ENCODE assay signal across 7 mouse cellular contexts in genomic region chr7:30444971-30445751, GRCm38 (mm10). TPM values are rescaled to one million over a fixed set of nuclear protein-coding genes. Genes with fewer than 3 reads are reported as not detected.
A peak's percentile ranks its signal among the peaks of the same experiment; 100 is the strongest.
DNase-seq lines count a peak whose midpoint lies in the region; ATAC-seq lines count a peak whose summit lies in the region.

Aplp1 (minus strand) TSS chr7:30445535.

- WGBS in forebrain, embryonic 14.5 days, result under 1% methylated on average over 56 of the region's 72 CpGs
- WGBS in hindbrain, embryonic 16.5 days, result under 1% methylated on average over 58 of the region's 72 CpGs

- H3K27me3 ChIP-seq in forebrain, embryonic 14.5 days (replicated peaks; ENCODE audit: control insufficient read depth, insufficient read depth, low read length), result no peaks in the 10 kb centered on the region
- H3K27me3 ChIP-seq in hindbrain, embryonic 16.5 days (replicated peaks; ENCODE audit: control insufficient read depth, insufficient read depth, low read length), result no peaks in the 10 kb centered on the region

- H3K4me3 ChIP-seq in forebrain, embryonic 14.5 days (ENCODE audit: low read depth, low read length), result peak within 1 kb of the TSS; percentile 84
- H3K4me3 ChIP-seq in hindbrain, embryonic 16.5 days (ENCODE audit: low read length), result peak within 1 kb of the TSS; percentile 93

- H3K4me1 ChIP-seq in forebrain, embryonic 14.5 days (ENCODE audit: control insufficient read depth, insufficient read depth, low read length), result peaks cover 14% of the 10 kb centered on the region
- peaks cover 14% of the 10 kb centered on the region for H3K4me1 ChIP-seq in hindbrain, embryonic 16.5 days (ENCODE audit: control insufficient read depth, insufficient read depth, low read depth, low read length)

- peak; percentile 37; the same call in 1 of the 2 replicates for ATAC-seq in cerebellum, adult (ENCODE audit: insufficient number of reproducible peaks, low FRiP score, low TSS enrichment)
- ATAC-seq in forebrain, embryonic 14.5 days, result peak; percentile 86
- ATAC-seq in hindbrain, embryonic 16.5 days, result peak; percentile 85

- H3K36me3 ChIP-seq in forebrain, embryonic 14.5 days (ENCODE audit: control insufficient read depth, insufficient read depth, low read length), result peaks cover 30% of the 10 kb centered on the region
- peaks cover 15% of the 10 kb centered on the region for H3K36me3 ChIP-seq in hindbrain, embryonic 16.5 days (ENCODE audit: control insufficient read depth, insufficient read depth, low read length)

- H3K27ac ChIP-seq in forebrain, embryonic 14.5 days (ENCODE audit: low read depth, low read length), result peak within 1 kb of the TSS; percentile 96
- H3K27ac ChIP-seq in hindbrain, embryonic 16.5 days (ENCODE audit: low read depth, low read length), result peak within 1 kb of the TSS; percentile 98

- peak within 1 kb of the TSS; percentile 93 for H3K9ac ChIP-seq in forebrain, embryonic 14.5 days (ENCODE audit: low read length)
- peak within 1 kb of the TSS; percentile 97 for H3K9ac ChIP-seq in hindbrain, embryonic 16.5 days (ENCODE audit: low read depth, low read length)

- DNase-seq in T-cell, adult 2 months (ENCODE audit: low spot score), result peak; percentile 51
- peak; percentile 82 for DNase-seq in forebrain, embryonic 14.5 days (ENCODE audit: low spot score)
- DNase-seq in layer of hippocampus, postnatal 36 days, result peak; percentile 84 to 87
- DNase-seq in lung, postnatal 14 days, result peak; percentile 59
- DNase-seq in right cerebral cortex, postnatal 14 days, result peak; percentile 76

- peak within 1 kb of the TSS; percentile 81 for H3K4me2 ChIP-seq in forebrain, embryonic 14.5 days (ENCODE audit: low read length)
- H3K4me2 ChIP-seq in hindbrain, embryonic 16.5 days (ENCODE audit: low read length), result peak within 1 kb of the TSS; percentile 85

- no peaks in the 10 kb centered on the region for H3K9me3 ChIP-seq in forebrain, embryonic 14.5 days (replicated peaks; ENCODE audit: control insufficient read depth, low read length)
- no peaks in the 10 kb centered on the region for H3K9me3 ChIP-seq in hindbrain, embryonic 16.5 days (ENCODE audit: control insufficient read depth, low read length)

RNA-seq across cellular contexts. Expression of gene Aplp1, which starts in this region (rescaled TPM):
- polyA plus RNA-seq in forebrain, embryonic 14.5 days (2014; fragmentation: Nextera tagmentation; extraction: Ambion mirVana), result 467 and 579 TPM in 2 replicates
- polyA plus RNA-seq in hindbrain, embryonic 16.5 days (2015; fragmentation: Nextera tagmentation; extraction: Ambion mirVana), result 742 and 752 TPM in 2 replicates
- total RNA-seq in layer of hippocampus, postnatal 36 days (2021), result 1,000 to 10,000 TPM; 1,244 to 1,325 TPM

Comparison
In these comparisons a context has a peak if more than half of its experiments do, and no peak if none do; other contexts are left out.
1. Peak in every context shown above with its lines: DNase-seq, ATAC-seq, H3K4me3 ChIP-seq and H3K27ac ChIP-seq.